Mouse (Mus musculus) bone marrow, adult 2 months (tissue): ENCODE results near the gene Orc5.

Experiments used
- CTCF ChIP-seq: fragments of 200-500 bp; IDR thresholded peaks from 2 replicates; pipeline ENCODE4 v1.5.1; 2011; ENCODE audit warnings: low read length, control low read depth; ENCODE audit not compliant: control insufficient read depth, insufficient read depth
- POLR2A ChIP-seq: fragments of 200-500 bp; IDR thresholded peaks from 2 replicates; pipeline ENCODE4 v1.6.1; 2011; ENCODE audit warnings: low read depth, mild to moderate bottlenecking, control low read depth, low read length, borderline replicate concordance; ENCODE audit not compliant: control insufficient read depth

- TF ChIP-seq CTCF (no peak), POLR2A (no peak)
Measured at GRCm38 (mm10) chr5:22519708-22520107, 30.5 kb downstream of the Orc5 start.
